Mouse (Mus musculus): ENCODE measurements around the gene Eif1. TPM values are rescaled to one million over a fixed set of nuclear protein-coding genes. Genes with fewer than 3 reads are reported as not detected.
"Not testable (repeated sequence)": the region's sequence is repeated elsewhere in the genome, so short reads cannot be mapped to it uniquely, and the experiment has no call there.

Eif1 gene
- total and polyA plus RNA-seq, 2 experiments from 2014 or later, result 115 to 1,370 TPM

DNA sequence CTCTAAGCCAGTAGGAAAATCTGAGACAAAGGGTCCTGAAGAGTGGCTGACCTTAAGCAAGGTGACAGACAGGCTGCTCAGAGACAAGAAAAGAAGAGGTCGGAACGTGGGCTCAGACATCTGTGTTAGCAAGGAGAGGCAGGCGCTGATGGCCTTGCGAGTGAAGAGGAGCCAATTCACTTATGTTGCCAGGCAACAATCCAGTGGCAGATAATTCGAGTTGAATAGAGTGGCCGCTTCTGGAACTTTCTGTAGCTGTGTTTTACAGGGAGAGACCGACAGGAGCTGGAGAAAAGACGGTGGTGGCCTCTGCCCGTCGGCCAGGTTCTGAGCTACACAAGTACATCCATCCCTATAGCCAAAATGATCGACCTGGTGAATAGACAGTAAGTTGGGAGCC is 7.6 kb downstream of the Eif1 start:
- Histone ChIP-seq H3K4me3 (ENCODE audit: low read depth, low read length) (no peak overlapping the region), H3K4me1 (ENCODE audit: insufficient read depth) (peaks cover 2% of the 10 kb centered on the region; the same call in 1 of the 2 replicates), H3K27me3 (ENCODE audit: insufficient read depth, low read length) (no peaks in the 10 kb centered on the region), H3K9ac (no peak overlapping the region), H3K27ac (ENCODE audit: low read depth, low read length) (0 out of 2 replicates have a peak overlapping the region, but pooled peaks have one; percentile 15), H3K4me2 (ENCODE audit: low read depth) (no peak overlapping the region), H3K9me3 (ENCODE audit: low read length) (no peaks in the 10 kb centered on the region), H3K36me3 (ENCODE audit: insufficient read depth) (peaks cover 5% of the 10 kb centered on the region; the same call in 1 of the 2 replicates)
- no peak for TF ChIP-seq CTCF (IDR thresholded peaks at IDR 0.05; ENCODE audit: low read depth)
- DNase-seq (no peak), ATAC-seq (no peak)
- 58% methylated on average over 11 of the region's 11 CpGs for WGBS

DNA sequence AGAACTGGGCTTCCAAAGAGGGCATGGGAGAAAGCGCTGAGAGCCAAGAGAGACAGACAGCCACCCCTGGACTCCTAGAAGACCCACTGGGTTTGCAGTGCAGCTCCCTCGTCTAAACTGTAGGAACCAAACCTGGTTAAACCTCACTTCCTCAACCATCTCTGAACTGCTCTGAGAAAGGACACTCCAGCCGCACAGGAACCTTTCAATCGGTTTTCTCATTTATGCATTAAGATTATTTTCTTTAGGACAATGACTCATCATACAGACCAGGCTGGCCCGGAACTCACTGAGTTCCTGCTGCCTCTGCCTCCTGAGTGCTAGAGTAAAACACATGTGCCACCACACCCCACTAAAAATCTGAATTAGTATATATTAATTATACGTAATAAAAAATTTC is 8.1 kb downstream of the Eif1 start:
- ATAC-seq, result no peak
- DNase-seq, result no peak
- no peaks in the 10 kb centered on the region for H3K27me3 ChIP-seq (ENCODE audit: insufficient read depth, low read length)
- H3K27ac ChIP-seq (ENCODE audit: low read depth, low read length), result 0 out of 2 replicates have a peak overlapping the region, but pooled peaks have one; percentile 15
- H3K4me3 ChIP-seq (ENCODE audit: low read depth, low read length), result no peak overlapping the region
- no peak overlapping the region for H3K4me2 ChIP-seq (ENCODE audit: low read depth)
- no peak for TF ChIP-seq CTCF (IDR thresholded peaks at IDR 0.05; ENCODE audit: low read depth)
- peaks cover 7% of the 10 kb centered on the region; the same call in 1 of the 2 replicates for H3K4me1 ChIP-seq (ENCODE audit: insufficient read depth)
- no peak overlapping the region for H3K9ac ChIP-seq
- no peaks in the 10 kb centered on the region for H3K9me3 ChIP-seq (ENCODE audit: low read length)
- WGBS, result 84% methylated on average over 6 of the region's 6 CpGs
- H3K36me3 ChIP-seq (ENCODE audit: insufficient read depth), result 0 out of 2 replicates have a peak, but pooled peaks cover under 1% of the 10 kb centered on the region

DNA sequence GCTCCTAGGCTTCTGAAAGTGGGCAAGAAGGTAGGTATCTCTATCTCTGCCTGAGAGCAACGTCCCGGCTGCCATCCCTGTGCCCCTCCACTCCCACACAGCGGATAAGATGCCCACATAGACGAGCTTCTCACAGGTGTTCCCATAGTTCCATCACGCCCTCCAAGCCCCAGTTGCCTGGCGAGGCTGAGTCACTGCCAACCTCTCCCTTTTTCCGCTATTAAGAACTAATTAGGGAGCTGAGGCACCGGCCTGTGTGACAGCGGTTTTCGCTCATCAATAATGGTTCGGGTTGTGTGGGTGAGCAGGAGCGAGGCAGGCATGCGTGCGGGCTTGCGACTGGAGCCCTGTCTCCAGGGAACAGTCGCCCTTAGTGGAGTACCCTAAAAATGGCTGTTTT is 10.6 kb downstream of the Eif1 start:
- no peaks in the 10 kb centered on the region for H3K9me3 ChIP-seq (ENCODE audit: low read length)
- H3K4me3 ChIP-seq (ENCODE audit: low read depth, low read length), result no peak overlapping the region
- no peak overlapping the region for H3K27ac ChIP-seq (ENCODE audit: low read depth, low read length)
- no peak for TF ChIP-seq CTCF (IDR thresholded peaks at IDR 0.05; ENCODE audit: low read depth)
- no peak for ATAC-seq
- no peak for DNase-seq
- H3K27me3 ChIP-seq (ENCODE audit: insufficient read depth, low read length), result no peaks in the 10 kb centered on the region
- 24% methylated on average over 16 of the region's 16 CpGs for WGBS
- H3K36me3 ChIP-seq (ENCODE audit: insufficient read depth), result no peaks in the 10 kb centered on the region
- no peak overlapping the region for H3K4me2 ChIP-seq (ENCODE audit: low read depth)
- H3K9ac ChIP-seq, result no peak overlapping the region
- H3K4me1 ChIP-seq (ENCODE audit: insufficient read depth), result peaks cover 12% of the 10 kb centered on the region; the same call in 1 of the 2 replicates

DNA sequence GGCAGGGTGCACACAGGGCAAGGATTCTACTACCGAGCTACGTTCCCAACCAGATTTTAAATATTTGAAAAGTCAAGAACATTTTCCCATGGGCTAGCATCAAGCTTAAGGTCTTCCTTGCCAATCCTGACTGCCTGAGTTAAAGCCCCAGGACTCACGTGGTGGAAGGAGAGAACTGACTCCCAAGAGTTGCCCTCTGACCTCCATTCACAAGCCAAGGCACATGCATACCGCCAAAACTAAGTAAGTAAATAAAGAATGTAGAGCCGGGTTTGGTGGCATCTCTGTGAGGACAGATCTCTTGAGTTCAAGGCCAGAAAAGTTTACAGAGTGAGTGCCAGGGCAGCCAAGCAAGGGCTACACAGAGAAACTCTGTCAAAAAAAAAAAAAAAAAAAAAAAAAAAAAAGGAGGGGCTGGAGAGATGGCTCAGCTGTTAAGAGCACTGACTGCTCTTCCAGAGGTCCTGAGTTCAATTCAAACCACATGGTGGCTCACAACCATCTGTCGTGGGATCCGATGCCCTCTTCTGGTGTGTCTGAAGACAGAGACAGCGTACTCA is 11.2 kb downstream of the Eif1 start:
- H3K4me1 ChIP-seq (ENCODE audit: insufficient read depth), result peaks cover 12% of the 10 kb centered on the region; the same call in 1 of the 2 replicates
- H3K36me3 ChIP-seq (ENCODE audit: insufficient read depth); H3K9ac ChIP-seq; DNase-seq; H3K27ac ChIP-seq (ENCODE audit: low read depth, low read length); H3K9me3 ChIP-seq (ENCODE audit: low read length); H3K4me3 ChIP-seq (ENCODE audit: low read depth, low read length); ATAC-seq; H3K4me2 ChIP-seq (ENCODE audit: low read depth); H3K27me3 ChIP-seq (ENCODE audit: insufficient read depth, low read length): not testable (repeated sequence)
- WGBS, result 61% methylated on average over 8 of the region's 8 CpGs

DNA sequence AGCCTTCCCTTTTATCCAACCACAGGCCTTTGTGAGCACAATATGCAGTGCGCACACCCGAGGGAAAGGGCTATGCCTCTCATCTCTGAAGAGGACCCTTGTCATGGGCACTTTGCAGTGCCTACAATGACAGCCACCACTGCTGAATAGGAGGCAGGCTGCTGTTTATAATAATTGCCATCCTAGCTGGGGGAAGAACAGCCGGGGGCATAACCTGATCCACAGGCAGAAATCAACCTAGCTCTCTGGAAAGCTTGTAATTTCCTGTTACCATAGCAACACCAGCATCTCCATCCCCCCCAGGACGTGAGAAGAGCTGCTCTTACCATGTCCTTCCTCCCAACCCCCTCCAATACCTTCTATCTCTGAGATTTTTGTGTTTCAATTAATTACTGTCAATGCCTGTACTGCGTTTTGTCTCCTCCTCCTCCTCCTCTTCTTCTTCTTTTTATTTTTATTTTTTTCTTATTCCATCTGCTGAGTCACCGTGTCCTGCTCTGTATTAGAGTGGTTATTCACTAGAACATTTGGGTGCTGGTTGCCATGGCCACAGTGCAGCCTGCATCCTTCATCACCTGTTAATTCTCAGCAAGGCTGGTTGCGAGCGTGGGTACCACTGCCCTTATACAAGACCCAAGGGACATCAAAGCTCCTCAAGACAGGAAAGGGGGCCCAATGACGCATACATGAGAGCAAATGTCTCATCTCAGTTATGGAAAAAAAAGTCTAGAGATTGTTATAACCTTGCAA is 13.3 kb downstream of the Eif1 start:
- peak; percentile 80 for DNase-seq

DNA sequence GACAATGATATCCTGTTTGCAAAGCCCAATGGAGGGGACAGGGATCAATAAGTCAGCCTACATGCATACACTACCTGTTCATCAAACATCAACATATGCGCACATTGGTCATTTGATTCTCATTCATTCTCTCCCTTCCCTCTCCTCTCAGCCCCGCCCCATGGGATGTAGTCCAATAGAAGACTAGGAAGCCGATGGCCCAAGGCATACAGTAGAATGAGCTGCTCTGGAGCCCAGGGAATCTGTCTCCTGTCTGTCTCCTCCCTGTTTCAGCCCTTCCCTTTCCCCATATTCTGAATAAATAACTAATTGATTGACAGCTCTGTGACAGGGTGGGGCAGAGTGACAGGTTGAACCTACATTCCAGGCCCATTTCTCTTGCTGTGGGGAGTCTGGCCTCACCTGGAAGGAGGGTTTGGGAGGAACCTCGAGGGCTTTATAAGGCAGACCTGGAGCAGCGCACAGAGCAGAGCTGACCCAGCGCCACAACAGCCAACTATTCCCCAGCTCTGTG is 14.3 kb downstream of the Eif1 start, which contains the start of gene Gast:
Gast (plus strand) TSS at position 464 of the 514 bp plus-strand sequence.
- no peak for DNase-seq
- no peaks in the 10 kb centered on the region for H3K9me3 ChIP-seq (ENCODE audit: low read length)
- ATAC-seq, result no peak
- no peaks in the 10 kb centered on the region for H3K27me3 ChIP-seq (ENCODE audit: insufficient read depth, low read length)
- H3K4me3 ChIP-seq (ENCODE audit: low read depth, low read length), result no peak within 1 kb of the TSS
- peak within 1 kb of the TSS; percentile 87 for H3K27ac ChIP-seq (ENCODE audit: low read depth, low read length)
- no peak for TF ChIP-seq CTCF (IDR thresholded peaks at IDR 0.05; ENCODE audit: low read depth)
- no peaks in the 10 kb centered on the region for H3K36me3 ChIP-seq (ENCODE audit: insufficient read depth)
- H3K9ac ChIP-seq, result no peak within 1 kb of the TSS
- H3K4me2 ChIP-seq (ENCODE audit: low read depth), result no peak within 1 kb of the TSS
- 72% methylated on average over 6 of the region's 6 CpGs for WGBS
- H3K4me1 ChIP-seq (ENCODE audit: insufficient read depth), result peaks cover 12% of the 10 kb centered on the region; the same call in 1 of the 2 replicates

More for the DNA sequence above, 13.3 kb downstream of the Eif1 start:
- Histone ChIP-seq H3K9me3 (ENCODE audit: low read length) (no peaks in the 10 kb centered on the region), H3K4me3 (ENCODE audit: low read depth, low read length) (no peak overlapping the region), H3K27me3 (ENCODE audit: insufficient read depth, low read length) (no peaks in the 10 kb centered on the region), H3K36me3 (ENCODE audit: insufficient read depth) (no peaks in the 10 kb centered on the region), H3K27ac (ENCODE audit: low read depth, low read length) (peak overlapping the region; percentile 87), H3K9ac (no peak overlapping the region), H3K4me2 (ENCODE audit: low read depth) (0 out of 2 replicates have a peak overlapping the region, but pooled peaks have one; percentile 5), H3K4me1 (ENCODE audit: insufficient read depth) (peaks cover 12% of the 10 kb centered on the region; the same call in 1 of the 2 replicates)
- no peak for TF ChIP-seq CTCF (IDR thresholded peaks at IDR 0.05; ENCODE audit: low read depth)
- ATAC-seq, result peak; percentile 86
- WGBS, result 39% methylated on average over 9 of the region's 9 CpGs

DNA sequence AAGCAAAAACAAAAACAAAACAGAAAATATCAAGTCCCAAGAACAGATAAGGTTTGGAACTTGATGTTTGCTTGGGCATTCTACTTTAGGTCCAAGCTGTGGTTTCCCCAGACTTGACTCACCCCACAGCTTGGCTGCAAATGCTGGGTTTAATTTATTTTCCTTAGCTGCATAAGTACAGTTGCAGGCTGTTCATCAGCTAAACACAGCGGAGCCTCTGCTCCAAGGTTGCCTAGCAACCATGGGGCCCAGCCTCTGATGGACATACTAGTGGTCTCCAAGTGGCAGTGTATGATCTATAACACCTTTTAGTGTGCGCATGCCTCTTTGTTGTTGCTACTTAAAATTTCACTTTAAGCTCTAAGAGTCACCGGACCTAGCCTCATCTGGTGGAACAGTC is 16.0 kb downstream of the Eif1 start:
- 37% methylated on average over 3 of the region's 3 CpGs for WGBS
- DNase-seq (peak; percentile 53), ATAC-seq (no peak)

More for the DNA sequence above, 16.0 kb downstream of the Eif1 start:
- TF ChIP-seq CTCF (IDR thresholded peaks at IDR 0.05; ENCODE audit: low read depth), result no peak
- no peak overlapping the region for H3K4me3 ChIP-seq (ENCODE audit: low read depth, low read length)
- H3K4me2 ChIP-seq (ENCODE audit: low read depth), result no peak overlapping the region
- no peaks in the 10 kb centered on the region for H3K36me3 ChIP-seq (ENCODE audit: insufficient read depth)
- H3K9ac ChIP-seq, result no peak overlapping the region
- peaks cover 12% of the 10 kb centered on the region; the same call in 1 of the 2 replicates for H3K4me1 ChIP-seq (ENCODE audit: insufficient read depth)
- H3K27me3 ChIP-seq (ENCODE audit: insufficient read depth, low read length), result no peaks in the 10 kb centered on the region
- H3K27ac ChIP-seq (ENCODE audit: low read depth, low read length), result no peak overlapping the region
- no peaks in the 10 kb centered on the region for H3K9me3 ChIP-seq (ENCODE audit: low read length)

All from forebrain, postnatal 0 days (tissue).